Mouse (Mus musculus): ENCODE results near the gene Spo11.

Spo11 gene

GRCm38 (mm10) chr2:172959006-172959768, 18.3 kb upstream of the Spo11 start:
- DNase-seq: no peak

- no peak for DNase-seq
Measured at GRCm38 (mm10) chr2:172960350-172960749, 17.1 kb upstream of the Spo11 start.

DNA sequence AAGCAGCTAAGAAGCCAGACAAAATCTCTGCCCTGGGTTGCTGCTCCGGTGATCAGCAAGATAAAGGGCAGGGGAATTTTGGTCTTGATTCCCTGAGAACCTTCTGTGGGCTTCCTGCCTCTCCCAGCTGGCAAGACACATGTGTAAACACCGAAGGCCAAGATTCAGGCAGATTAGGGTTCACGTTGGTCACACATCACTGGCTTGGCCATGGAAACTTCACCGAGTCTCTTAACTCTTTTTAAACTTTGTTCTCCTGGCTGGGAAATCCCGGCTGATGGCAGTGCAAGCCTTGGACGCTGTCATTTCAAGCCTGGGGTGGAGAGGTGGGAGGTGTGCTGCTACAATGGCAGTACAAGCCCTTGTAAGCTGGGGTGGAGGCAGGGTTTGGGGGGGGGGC, 16.3 kb upstream of the Spo11 start:
- no peak for DNase-seq

GRCm38 (mm10) chr2:172965249-172965648, 12.3 kb upstream of the Spo11 start:
- DNase-seq: no peak

GRCm38 (mm10) chr2:172966480-172966879, 11.0 kb upstream of the Spo11 start:
- no peak for DNase-seq

GRCm38 (mm10) chr2:172971865-172972264, 5.6 kb upstream of the Spo11 start:
- no peak for DNase-seq

DNA sequence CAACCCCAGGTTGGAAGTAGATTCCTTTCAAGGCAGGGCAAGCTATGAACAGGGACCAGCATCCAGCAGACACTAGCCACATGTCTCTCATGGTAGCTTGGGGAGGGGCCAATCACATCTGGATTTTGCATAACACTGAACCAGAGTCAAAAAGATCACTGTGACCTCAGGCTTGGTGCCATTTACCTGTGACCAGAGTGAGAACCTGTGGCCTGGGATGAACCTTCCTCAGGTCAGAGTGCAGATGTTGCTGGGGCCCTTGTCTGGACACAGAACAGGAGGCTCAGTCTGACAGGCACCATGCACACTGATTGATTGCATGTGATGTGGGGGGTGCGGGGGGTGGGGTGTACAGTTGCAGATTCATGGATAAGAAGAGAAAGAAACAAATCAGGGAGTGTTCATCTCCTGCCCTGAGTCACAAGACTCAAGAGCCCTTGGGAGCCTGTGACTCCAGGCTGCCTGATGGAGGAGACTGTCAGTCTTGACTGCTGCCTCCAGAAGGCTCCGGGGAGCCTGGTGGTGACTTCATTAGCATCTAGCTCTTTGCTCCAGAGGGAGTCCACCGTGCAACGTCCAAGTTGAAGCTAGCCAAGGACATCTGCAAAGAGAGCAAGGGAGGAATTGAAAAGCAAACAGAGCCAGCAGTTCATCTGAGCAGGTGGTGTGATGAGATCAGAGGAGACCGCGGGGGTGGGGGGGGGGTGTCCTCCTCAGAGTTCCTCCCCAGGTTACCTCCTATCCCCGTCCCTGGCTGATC, 3.5 kb upstream of the Spo11 start:
- DNase-seq: peak; percentile 44

DNA sequence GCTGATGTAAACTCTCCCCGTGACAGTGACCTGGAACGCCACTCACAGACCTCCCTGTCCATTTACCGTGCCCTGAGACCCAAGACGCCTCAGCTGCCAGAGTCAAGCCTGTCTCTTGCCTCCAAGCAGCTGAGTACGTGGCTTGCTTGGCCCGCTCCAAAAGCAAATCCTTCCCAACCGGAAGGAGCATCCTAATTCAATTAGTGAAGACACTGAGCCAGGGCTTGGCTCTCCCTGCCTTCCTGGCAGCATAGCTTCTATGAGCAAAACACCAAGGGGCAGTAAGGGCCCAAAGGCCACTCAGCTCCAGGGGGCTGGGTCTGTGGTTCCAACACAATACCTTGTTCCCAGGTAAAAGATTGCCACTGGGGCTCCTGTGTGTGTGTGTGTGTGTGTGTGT, 2.8 kb upstream of the Spo11 start:
- no peak for DNase-seq

GRCm38 (mm10) chr2:172975159-172975558, 2.3 kb upstream of the Spo11 start:
- DNase-seq: no peak

DNA sequence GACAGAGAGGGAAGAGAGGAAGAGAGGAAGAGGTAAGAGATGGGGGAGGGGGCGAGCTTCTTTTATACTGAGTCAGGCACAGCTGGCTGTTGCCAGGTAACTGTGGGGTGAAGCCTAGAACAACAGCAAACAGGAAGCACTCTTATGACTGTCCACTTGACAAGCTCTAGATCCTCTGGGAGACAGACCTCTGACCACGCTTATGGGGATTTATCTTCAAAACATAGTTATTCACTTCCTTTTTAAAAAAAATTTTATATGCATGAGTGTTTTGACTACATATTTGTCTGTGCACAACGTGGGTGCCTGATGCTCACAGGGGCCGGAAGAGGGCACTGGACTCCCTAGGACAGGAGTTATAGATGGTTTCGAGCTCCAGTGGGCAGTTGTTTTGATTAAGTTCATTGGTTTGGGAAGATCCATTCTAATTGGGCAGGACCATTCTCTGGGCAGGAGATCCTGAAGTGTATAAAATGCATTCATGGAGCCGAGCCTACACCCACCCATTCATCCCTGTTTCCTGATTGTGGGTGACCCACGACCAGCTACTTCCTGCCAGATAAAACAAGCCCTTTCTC, 750 bp upstream of the Spo11 start:
- peak; percentile 75 for DNase-seq

GRCm38 (mm10) chr2:172978131-172978633, 682 bp downstream of the Spo11 start:
- peak; percentile 63 for DNase-seq

- DNase-seq: peak; percentile 48
Measured at GRCm38 (mm10) chr2:172979666-172980345, 2.3 kb downstream of the Spo11 start.

DNA sequence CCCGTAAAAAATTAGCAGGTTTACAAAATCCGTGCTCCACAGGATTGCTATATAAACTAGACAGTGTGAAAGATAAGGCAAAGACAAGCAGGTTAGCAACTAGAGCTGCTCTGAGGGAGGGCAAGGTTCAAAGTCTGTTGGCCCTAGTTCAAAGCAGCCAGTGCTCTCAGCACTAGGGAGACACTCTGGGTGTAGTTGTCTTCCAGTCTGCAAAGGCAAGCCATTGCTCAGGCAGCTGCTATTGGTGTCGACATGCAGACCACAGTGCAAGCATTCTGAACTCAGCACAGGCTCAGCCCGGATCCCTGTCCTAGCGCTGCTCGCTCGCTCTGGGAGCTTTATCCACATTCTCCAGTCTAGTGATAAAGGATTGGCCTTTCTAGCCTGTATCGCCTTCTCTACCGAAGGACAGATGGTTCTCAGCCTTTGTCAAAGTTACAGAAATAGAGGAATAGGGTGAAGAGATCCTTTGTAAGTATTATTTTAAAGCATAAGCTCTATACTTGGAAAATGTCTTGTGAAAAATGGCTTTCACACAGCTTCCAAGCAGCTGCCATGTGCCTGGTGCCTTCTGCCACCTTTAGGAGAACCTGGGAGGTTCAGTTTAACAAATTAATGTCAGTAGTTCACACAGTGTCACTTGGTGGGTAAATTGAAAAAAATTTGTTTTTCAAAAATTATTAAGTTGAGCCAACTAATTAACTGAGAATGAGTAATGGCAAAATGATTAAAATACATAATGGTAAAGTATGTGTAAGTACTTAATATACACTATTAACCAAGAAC, 5.5 kb downstream of the Spo11 start:
- peak; percentile 49 for DNase-seq

DNA sequence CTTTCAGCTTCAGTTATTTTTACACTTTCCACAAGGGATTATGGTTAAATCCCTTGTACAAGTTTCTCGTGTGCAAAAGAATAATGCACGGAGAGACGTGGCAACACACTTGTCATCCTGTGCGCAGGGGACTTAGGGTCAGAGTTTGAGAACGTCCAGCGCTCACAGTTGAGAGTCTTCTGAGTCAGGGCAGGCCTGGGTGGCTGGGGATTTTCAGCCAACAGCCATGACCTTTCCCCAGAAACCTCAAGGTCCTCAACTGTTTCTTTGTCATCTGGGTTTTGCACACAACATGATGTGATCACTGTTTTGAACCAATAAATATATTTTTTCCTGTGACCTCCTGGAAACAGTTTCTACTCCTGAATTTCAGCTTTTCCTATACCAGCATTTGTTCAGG, 12.7 kb downstream of the Spo11 start:
- no peak for DNase-seq

DNA sequence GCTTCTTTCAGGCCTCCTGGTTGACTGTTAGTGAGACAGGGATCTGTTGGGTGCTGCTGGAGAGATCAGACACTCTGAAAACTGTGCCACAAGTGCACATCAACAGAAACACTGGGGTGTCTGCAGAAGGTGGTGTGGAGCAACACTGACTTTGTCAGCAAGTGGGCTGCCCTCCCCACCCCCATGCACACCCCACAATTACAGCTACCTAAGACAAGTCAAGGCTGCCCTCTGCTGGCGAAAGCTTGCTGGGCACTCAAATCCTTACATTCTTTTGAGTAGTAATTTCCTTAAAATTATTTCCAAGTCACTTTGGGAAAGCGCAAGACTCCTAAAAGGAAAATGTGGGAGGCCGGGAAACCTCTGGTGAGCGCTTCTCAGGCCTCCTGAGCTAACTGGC, 18.7 kb downstream of the Spo11 start:
- DNase-seq: peak; percentile 94

DNA sequence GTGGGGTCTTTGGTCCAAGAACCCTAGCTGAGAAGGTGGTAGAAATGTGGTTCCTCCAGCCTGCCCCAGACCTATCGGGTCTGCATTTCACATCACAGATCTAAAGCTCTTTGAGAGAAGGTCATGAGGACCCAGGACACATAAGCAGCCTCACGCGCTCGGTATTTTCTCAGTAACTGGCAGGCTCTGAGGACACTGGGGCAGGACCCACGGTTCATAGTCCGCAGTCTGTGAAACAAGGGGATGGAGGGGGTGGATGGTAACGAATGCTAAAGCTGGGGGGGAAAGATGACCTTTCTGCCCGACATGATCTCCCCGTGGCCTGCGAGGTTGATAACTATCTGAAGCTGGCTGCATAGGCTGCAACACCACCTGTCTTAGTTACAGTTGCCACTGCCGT, 20.2 kb downstream of the Spo11 start:
- no peak for DNase-seq

- DNase-seq: no peak
Measured at GRCm38 (mm10) chr2:172998478-172998877, 21.0 kb downstream of the Spo11 start.

GRCm38 (mm10) chr2:172999630-173000284, 22.3 kb downstream of the Spo11 start, which contains the start of gene Rae1:
Gene Rae1 (plus strand): TSS chr2:173000117.
- DNase-seq: peak; percentile 100

DNA sequence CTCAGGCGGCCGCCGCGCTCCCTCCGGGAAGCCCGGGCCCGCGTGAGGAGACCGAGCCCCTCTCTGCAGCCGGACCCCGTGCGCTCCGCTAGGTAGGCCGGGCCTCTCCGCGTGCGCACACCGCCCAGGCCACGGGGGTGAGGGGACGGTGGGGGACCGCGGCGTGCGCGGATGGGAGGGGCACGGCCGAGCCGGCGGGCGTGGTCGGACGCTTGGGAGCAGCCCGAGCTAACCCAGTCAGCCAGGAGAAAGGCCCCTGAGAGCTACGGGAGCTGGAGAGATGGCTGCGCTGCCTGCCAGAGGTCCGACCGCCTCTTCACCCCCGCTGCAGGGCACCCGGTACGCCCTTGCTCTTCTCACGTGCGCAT, 22.8 kb downstream of the Spo11 start:
- no peak for DNase-seq

DNA sequence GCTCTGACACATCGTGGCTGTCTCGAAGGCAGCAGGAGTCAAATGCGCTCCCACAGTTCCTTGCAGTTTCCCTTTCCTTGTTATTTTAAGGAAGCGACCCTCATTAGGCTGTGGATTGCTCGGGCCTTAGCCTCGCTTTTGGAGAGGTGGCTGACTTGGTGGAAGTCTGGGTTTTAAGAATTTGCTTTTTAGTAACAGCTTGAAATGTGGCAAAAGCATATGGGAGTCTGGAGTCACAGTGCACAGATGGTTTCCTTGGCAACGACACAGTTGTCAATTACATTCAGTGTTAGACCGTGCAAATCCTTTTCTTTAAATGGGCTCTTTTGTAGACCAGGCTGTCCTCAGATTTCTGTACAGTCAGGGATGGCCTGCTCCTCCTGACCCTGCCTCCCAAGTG, 23.4 kb downstream of the Spo11 start:
- no peak for DNase-seq

DNA sequence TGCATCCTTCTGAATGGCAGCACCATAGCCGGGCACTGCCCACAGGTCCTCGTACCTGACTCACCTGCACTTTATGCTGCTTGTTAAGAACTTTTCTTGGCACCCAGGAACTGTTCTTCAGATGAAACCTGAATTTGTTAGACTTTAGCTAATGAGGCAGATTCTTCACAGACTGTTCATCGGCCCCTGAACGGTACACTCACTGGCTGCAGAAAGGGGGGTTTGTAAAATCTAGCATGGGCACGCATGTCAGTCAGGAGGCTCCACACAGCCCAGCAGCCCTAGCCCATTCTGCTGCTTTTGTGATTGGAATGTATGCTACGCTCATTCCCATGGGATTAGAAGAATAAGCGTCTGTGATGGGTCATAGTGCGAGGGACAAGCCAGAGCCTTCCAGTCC, 26.2 kb downstream of the Spo11 start:
- DNase-seq: no peak

DNA sequence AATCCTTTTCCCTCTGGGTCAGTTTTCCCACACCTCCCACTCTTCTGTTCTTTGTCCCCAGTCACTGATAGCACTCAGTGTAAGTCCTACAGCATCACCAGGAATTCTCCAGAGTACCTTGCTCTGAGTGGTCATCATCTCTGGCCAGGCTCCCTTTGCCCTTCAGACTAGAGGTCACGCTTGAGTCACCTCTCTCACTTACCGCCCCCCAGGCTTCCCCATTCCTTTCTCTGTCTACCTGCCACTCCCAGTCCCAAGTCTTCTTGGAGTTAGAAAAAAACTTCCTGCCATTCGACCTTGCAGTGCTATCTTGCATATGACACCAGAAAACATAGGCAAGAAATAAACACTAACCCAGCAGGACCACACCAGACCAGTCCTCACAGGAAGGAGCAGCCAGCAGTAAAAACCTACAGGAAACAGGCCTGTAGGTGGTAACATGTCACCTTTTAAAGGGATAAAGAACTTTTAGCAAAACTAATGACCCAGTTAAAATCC, 32.8 kb downstream of the Spo11 start:
- DNase-seq: no peak
